Mouse (Mus musculus): Measurements from ENCODE around the gene Slc1a6. TPM values are rescaled to one million over a fixed set of nuclear protein-coding genes. Genes with fewer than 3 reads are reported as not detected.

Slc1a6 gene
- polyA plus RNA-seq (2015; fragmentation: Nextera tagmentation; extraction: Ambion mirVana), result 0.47 and 0.76 TPM in 2 replicates

- Histone ChIP-seq H3K4me1 (replicated peaks) (peaks cover 9% of the 10 kb centered on the region), H3K27ac (no peak within 1 kb of the TSS), H3K4me3 (peak within 1 kb of the TSS; percentile 61), H3K9ac (peak within 1 kb of the TSS; percentile 54), H3K4me2 (peak within 1 kb of the TSS; percentile 98), H3K36me3 (no peaks in the 10 kb centered on the region), H3K9me3 (replicated peaks) (no peaks in the 10 kb centered on the region), H3K27me3 (peaks cover 15% of the 10 kb centered on the region)
- 1% methylated on average over 51 of the region's 54 CpGs for WGBS
- ATAC-seq (replicated peaks; ENCODE audit: insufficient number of reproducible peaks, insufficient read depth, low FRiP score, low read depth), result no peak
Measured at GRCm38 (mm10) chr10:78779981-78780651, at the start of gene Slc1a6. TSS of gene Slc1a6 (plus strand) at chr10:78780496.

GRCm38 (mm10) chr10:78739821-78740220, 40.5 kb upstream of the Slc1a6 start:
- Histone ChIP-seq H3K9ac (no peak overlapping the region), H3K27me3 (no peaks in the 10 kb centered on the region), H3K27ac (no peak overlapping the region), H3K4me2 (no peak overlapping the region), H3K36me3 (no peaks in the 10 kb centered on the region), H3K4me1 (replicated peaks) (no peaks in the 10 kb centered on the region), H3K4me3 (no peak overlapping the region), H3K9me3 (replicated peaks) (no peaks in the 10 kb centered on the region)
- 59% methylated on average over 4 of the region's 4 CpGs for WGBS
- ATAC-seq (replicated peaks; ENCODE audit: insufficient number of reproducible peaks, insufficient read depth, low FRiP score, low read depth), result no peak

DNA sequence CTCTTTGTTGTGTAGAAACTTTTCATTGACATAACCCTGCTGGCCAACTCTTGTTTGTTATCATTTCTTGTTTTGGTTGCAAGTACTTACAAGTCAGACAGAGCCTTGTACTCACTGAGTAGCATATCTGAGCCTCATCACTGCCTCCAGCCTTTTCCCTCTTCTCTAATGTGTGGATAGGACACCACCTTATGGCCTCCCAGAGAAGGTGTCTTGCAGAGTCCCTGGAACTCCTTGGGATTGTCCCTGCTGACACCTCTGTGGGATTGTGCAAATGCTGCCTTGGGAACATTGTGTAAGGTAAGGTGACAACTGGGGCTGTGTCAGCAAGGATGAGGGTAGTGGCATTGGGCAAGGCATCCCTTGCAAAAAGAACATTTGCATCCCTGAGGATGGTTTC, 36.6 kb upstream of the Slc1a6 start:
- Histone ChIP-seq H3K9me3 (replicated peaks) (no peaks in the 10 kb centered on the region), H3K4me2 (no peak overlapping the region), H3K9ac (no peak overlapping the region), H3K27ac (no peak overlapping the region), H3K36me3 (no peaks in the 10 kb centered on the region), H3K4me3 (no peak overlapping the region), H3K27me3 (peaks cover 18% of the 10 kb centered on the region; the same call in 1 of the 2 replicates), H3K4me1 (replicated peaks) (peaks cover 7% of the 10 kb centered on the region)
- no peak for ATAC-seq (replicated peaks; ENCODE audit: insufficient number of reproducible peaks, insufficient read depth, low FRiP score, low read depth)

DNA sequence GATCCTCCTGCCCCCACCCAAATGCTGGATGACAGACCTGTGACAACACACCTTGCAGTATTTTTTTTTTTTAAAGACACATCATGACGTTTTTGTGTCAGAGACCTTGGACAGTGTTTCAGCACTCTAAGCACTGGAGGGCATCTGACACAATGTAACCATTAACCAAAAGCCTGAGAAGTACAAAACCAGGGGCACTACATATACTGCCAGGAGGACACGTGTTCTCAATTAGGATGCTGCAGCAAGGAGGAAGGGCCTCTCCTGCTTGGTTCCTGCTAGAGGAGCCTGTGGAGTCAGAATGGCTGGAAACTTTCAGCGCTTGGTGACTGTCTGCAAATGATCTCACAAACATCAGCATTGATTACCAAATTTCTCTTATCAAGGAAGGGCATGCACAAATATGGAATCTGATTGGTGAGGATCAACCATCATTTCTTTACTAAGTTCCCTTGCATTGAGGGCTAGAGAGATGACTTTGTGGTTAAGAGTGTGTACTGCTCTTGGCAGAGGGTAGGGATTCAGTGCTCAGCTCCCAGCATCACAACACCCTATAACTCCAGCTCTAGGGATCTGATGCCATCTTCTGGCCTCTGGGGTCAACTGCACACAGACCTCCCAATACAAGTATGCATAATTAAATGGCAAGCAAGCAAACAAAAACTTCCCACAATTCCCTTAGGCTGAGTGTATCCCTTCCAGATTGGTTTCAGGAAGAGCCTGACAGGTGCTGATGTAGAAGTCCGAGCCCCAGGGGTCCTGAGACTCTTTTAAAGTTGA, 34.7 kb upstream of the Slc1a6 start:
- no peak overlapping the region for H3K27ac ChIP-seq
- no peak overlapping the region for H3K9ac ChIP-seq
- ATAC-seq (replicated peaks; ENCODE audit: insufficient number of reproducible peaks, insufficient read depth, low FRiP score, low read depth), result no peak
- H3K4me3 ChIP-seq, result no peak overlapping the region
- H3K36me3 ChIP-seq, result no peaks in the 10 kb centered on the region
- H3K4me2 ChIP-seq, result no peak overlapping the region
- no peaks in the 10 kb centered on the region for H3K9me3 ChIP-seq (replicated peaks)
- H3K4me1 ChIP-seq (replicated peaks), result peaks cover 7% of the 10 kb centered on the region
- WGBS, result 53% methylated on average over 4 of the region's 4 CpGs
- peaks cover 24% of the 10 kb centered on the region for H3K27me3 ChIP-seq

- ATAC-seq (replicated peaks; ENCODE audit: insufficient number of reproducible peaks, insufficient read depth, low FRiP score, low read depth), result peak; percentile 38
- 2% methylated on average over 27 of the region's 27 CpGs for WGBS
Measured at GRCm38 (mm10) chr10:78747035-78747721, 33.1 kb upstream of the Slc1a6 start.

DNA sequence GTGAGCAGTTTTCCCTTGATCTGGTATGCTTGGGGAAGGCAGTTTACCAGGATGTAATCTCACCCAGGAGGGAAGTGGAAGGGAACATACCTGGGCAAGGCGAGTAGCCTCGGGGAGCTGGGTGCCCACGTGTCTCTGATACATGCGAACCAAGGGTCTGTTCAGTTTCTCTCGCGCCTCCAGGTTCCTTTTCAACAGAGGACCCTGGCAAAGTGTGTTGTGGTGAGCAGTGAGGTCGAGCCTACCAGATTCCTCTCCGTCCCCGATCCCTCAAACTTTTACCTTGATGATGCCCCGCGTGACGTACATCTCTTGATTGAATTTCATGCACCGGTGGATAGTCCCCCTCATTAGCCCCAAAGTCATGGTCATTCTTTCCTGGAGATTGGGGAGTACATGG, 32.1 kb upstream of the Slc1a6 start:
- H3K27me3 ChIP-seq, result peaks cover 42% of the 10 kb centered on the region
- 80% methylated on average over 13 of the region's 13 CpGs for WGBS

More at GRCm38 (mm10) chr10:78747035-78747721, 33.1 kb upstream of the Slc1a6 start:
- Histone ChIP-seq H3K27ac (no peak overlapping the region), H3K4me3 (peak overlapping the region; percentile 38), H3K9me3 (replicated peaks) (no peaks in the 10 kb centered on the region), H3K36me3 (no peaks in the 10 kb centered on the region), H3K27me3 (peaks cover 35% of the 10 kb centered on the region), H3K4me2 (peak overlapping the region; percentile 63), H3K9ac (no peak overlapping the region), H3K4me1 (replicated peaks) (peaks cover 12% of the 10 kb centered on the region)

GRCm38 (mm10) chr10:78748946-78749345, 31.4 kb upstream of the Slc1a6 start:
- Histone ChIP-seq H3K9me3 (replicated peaks) (no peaks in the 10 kb centered on the region), H3K9ac (no peak overlapping the region), H3K4me2 (no peak overlapping the region), H3K27ac (no peak overlapping the region), H3K4me1 (replicated peaks) (peaks cover 16% of the 10 kb centered on the region), H3K27me3 (peaks cover 42% of the 10 kb centered on the region), H3K36me3 (no peaks in the 10 kb centered on the region), H3K4me3 (no peak overlapping the region)
- no peak for ATAC-seq (replicated peaks; ENCODE audit: insufficient number of reproducible peaks, insufficient read depth, low FRiP score, low read depth)
- WGBS, result 81% methylated on average over 6 of the region's 6 CpGs

More for the DNA sequence above, 32.1 kb upstream of the Slc1a6 start:
- Histone ChIP-seq H3K4me2 (no peak overlapping the region), H3K9me3 (replicated peaks) (no peaks in the 10 kb centered on the region), H3K36me3 (no peaks in the 10 kb centered on the region), H3K27ac (no peak overlapping the region), H3K9ac (no peak overlapping the region), H3K4me3 (no peak overlapping the region), H3K4me1 (replicated peaks) (peaks cover 16% of the 10 kb centered on the region)
- no peak for ATAC-seq (replicated peaks; ENCODE audit: insufficient number of reproducible peaks, insufficient read depth, low FRiP score, low read depth)

DNA sequence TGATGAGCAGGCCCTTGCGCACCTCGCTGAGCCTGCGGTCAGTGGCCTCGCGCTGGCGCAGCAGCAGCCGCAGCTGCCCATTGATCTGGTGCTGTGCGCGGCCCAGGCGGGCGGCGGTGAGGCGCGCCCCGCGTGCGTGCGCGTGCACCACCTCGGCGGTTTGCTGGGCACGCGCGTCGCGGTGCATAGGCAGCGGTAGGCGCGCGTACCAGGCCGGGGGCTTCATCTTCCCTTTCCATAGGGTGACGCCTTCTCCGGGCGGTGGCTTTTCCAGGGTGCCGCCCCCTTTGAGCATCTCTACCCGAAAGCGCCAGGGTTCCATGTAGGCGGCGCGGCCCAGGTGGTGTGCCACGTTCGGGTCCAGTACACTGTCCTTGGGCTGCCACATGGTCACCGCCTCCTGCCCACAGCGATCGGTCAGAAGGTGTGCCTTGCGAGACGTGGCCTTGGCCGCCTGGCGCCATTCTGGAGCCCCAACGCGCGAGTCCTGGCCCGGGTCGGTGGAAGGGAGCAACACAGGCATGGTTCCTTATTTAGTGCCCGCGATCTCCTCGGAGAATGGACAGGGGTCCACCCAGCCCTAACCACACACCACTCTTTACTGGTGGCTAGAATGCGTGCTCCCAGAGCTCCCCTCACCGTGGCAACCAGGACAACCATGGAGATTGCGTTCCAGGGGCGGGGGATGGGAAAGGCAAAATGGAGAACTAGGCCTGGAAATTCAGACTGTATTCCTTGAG, 27.7 kb upstream of the Slc1a6 start, which contains the start of gene Ccdc105:
Gene Ccdc105 (minus strand): TSS at position 614 of the 740 bp plus-strand sequence.
- H3K4me1 ChIP-seq (replicated peaks), result peaks cover 9% of the 10 kb centered on the region
- no peaks in the 10 kb centered on the region for H3K36me3 ChIP-seq
- H3K9ac ChIP-seq, result peak within 1 kb of the TSS; percentile 59
- 2% methylated on average over 51 of the region's 61 CpGs for WGBS
- H3K27ac ChIP-seq, result peak within 1 kb of the TSS; percentile 24; the same call in 1 of the 2 replicates
- H3K9me3 ChIP-seq (replicated peaks), result no peaks in the 10 kb centered on the region
- peak within 1 kb of the TSS; percentile 62 for H3K4me3 ChIP-seq
- peak within 1 kb of the TSS; percentile 80 for H3K4me2 ChIP-seq
- peak; percentile 80 for ATAC-seq (replicated peaks; ENCODE audit: insufficient number of reproducible peaks, insufficient read depth, low FRiP score, low read depth)
- H3K27me3 ChIP-seq, result peaks cover 32% of the 10 kb centered on the region

GRCm38 (mm10) chr10:78756021-78756420, 24.3 kb upstream of the Slc1a6 start:
- H3K4me2 ChIP-seq, result no peak overlapping the region
- no peaks in the 10 kb centered on the region for H3K36me3 ChIP-seq
- H3K27me3 ChIP-seq, result peaks cover 14% of the 10 kb centered on the region
- H3K9me3 ChIP-seq (replicated peaks), result no peaks in the 10 kb centered on the region
- H3K4me3 ChIP-seq, result no peak overlapping the region
- H3K27ac ChIP-seq, result no peak overlapping the region
- no peak for ATAC-seq (replicated peaks; ENCODE audit: insufficient number of reproducible peaks, insufficient read depth, low FRiP score, low read depth)
- H3K4me1 ChIP-seq (replicated peaks), result peaks cover 9% of the 10 kb centered on the region
- 36% methylated on average over 6 of the region's 6 CpGs for WGBS
- H3K9ac ChIP-seq, result no peak overlapping the region

DNA sequence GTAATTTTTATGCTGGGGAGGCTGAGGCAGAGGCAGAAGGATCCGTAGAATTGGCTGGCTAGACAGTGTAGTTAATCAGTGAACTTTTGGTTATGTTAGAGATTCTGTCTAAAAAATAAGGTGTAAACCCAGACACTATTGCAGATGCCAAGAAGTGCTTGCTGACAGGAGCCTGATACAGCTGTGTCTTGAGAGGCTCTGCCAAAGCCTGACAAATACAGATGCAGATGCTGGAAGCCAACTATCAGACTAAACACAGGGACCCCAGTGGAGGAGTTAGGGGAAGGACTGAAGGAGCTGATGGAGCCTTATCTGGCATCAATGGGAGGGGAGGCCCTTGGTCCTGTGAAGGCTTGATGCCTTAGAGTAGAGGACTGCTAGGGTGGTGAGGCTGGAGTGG, 14.7 kb upstream of the Slc1a6 start:
- Histone ChIP-seq H3K9me3 (replicated peaks) (no peaks in the 10 kb centered on the region), H3K36me3 (no peaks in the 10 kb centered on the region), H3K4me2 (no peak overlapping the region), H3K4me3 (no peak overlapping the region), H3K27me3 (no peaks in the 10 kb centered on the region), H3K9ac (no peak overlapping the region), H3K4me1 (replicated peaks) (no peaks in the 10 kb centered on the region), H3K27ac (no peak overlapping the region)
- ATAC-seq (replicated peaks; ENCODE audit: insufficient number of reproducible peaks, insufficient read depth, low FRiP score, low read depth), result no peak
- WGBS, result 67% methylated on average over 1 of the region's 1 CpGs

GRCm38 (mm10) chr10:78775830-78776229, 4.5 kb upstream of the Slc1a6 start:
- H3K4me3 ChIP-seq, result no peak overlapping the region
- no peaks in the 10 kb centered on the region for H3K9me3 ChIP-seq (replicated peaks)
- H3K4me1 ChIP-seq (replicated peaks), result peaks cover 9% of the 10 kb centered on the region
- H3K27me3 ChIP-seq, result peaks cover 9% of the 10 kb centered on the region
- H3K27ac ChIP-seq, result no peak overlapping the region
- WGBS, result 53% methylated on average over 4 of the region's 4 CpGs
- no peak overlapping the region for H3K4me2 ChIP-seq
- no peak for ATAC-seq (replicated peaks; ENCODE audit: insufficient number of reproducible peaks, insufficient read depth, low FRiP score, low read depth)
- H3K36me3 ChIP-seq, result no peaks in the 10 kb centered on the region
- no peak overlapping the region for H3K9ac ChIP-seq

All from heart, embryonic 15.5 days (tissue).